Mouse (Mus musculus) kidney, embryonic 16.5 days (tissue): ENCODE data around the gene Tjap1. TPM values are rescaled to one million over a fixed set of nuclear protein-coding genes. Genes with fewer than 3 reads are reported as not detected.

Experiments
- ATAC-seq: fragments of 200-750 bp; cut with Nextera tagmentation; 2 replicates; pipeline ENCODE4 v1.8.0; 2017; ENCODE audit warnings: moderate TSS enrichment; ENCODE audit not compliant: low FRiP score, low TSS enrichment
- H3K27ac ChIP-seq: fragments of 300-500 bp; sonication (generic); 2 replicates; pipeline ENCODE4 v1.5.1; 2014; ENCODE audit warnings: low read length
- H3K27me3 ChIP-seq: fragments of 300-500 bp; sonication (generic); 2 replicates; pipeline ENCODE4 v1.6.1; 2014; ENCODE audit warnings: low read length, control low read depth, mixed read lengths; ENCODE audit not compliant: insufficient read depth
- H3K36me3 ChIP-seq: fragments of 300-500 bp; sonication (generic); 2 replicates; pipeline ENCODE4 v1.6.1; 2014; ENCODE audit warnings: low read length, control low read depth, mixed read lengths; ENCODE audit not compliant: insufficient read depth
- H3K4me1 ChIP-seq: fragments of 300-500 bp; sonication (generic); 2 replicates; pipeline ENCODE4 v1.6.1; 2014; ENCODE audit warnings: low read length, control low read depth, mixed read lengths; ENCODE audit not compliant: insufficient read depth
- H3K4me2 ChIP-seq: fragments of 300-500 bp; sonication (generic); replicated peaks from 2 replicates; pipeline ENCODE4 v1.6.1; 2014; ENCODE audit warnings: low read depth, low read length
- H3K4me3 ChIP-seq: fragments of 300-500 bp; sonication (generic); 2 replicates; pipeline ENCODE4 v1.5.1; 2014; ENCODE audit warnings: mild to moderate bottlenecking, low read length
- H3K9ac ChIP-seq: fragments of 300-500 bp; sonication (generic); replicated peaks from 2 replicates; pipeline ENCODE4 v1.6.1; 2014; ENCODE audit warnings: low read length
- H3K9me3 ChIP-seq: fragments of 300-500 bp; sonication (generic); 2 replicates; pipeline ENCODE4 v1.6.1; 2016; ENCODE audit warnings: low read length, control low read depth
- WGBS: fragments of 180-500 bp; shearing (Covaris S2); extraction: QIAGEN DNeasy Blood & Tissue Kit; methylation state at CpG from one replicate; pipeline ENCODE4 v1.1.7; 2014; 5-methylcytosine and 5-hydroxymethylcytosine counted together
- polyA plus RNA-seq: library from polyadenylated mRNA; unstranded; fragments of >200 nt; fragmentation: Nextera tagmentation; extraction: Ambion mirVana; gene quantifications from 2 replicates; pipeline ENCODE4 v1.2.1, GENCODE M21; 2015

The Tjap1 gene
- 45.7 and 49.8 TPM in 2 replicates for polyA plus RNA-seq

GRCm38 (mm10) chr17:46282483-46283123 lies at the start of gene Tjap1:
TSS of gene Tjap1 (minus strand) at chr17:46283026.
- peak within 1 kb of the TSS; percentile 88 for H3K9ac ChIP-seq
- WGBS, result under 1% methylated on average over 37 of the region's 37 CpGs
- H3K27me3 ChIP-seq, result no peaks in the 10 kb centered on the region
- peak within 1 kb of the TSS; percentile 96 for H3K27ac ChIP-seq
- peak; percentile 98 for ATAC-seq
- H3K4me2 ChIP-seq, result peak within 1 kb of the TSS; percentile 81
- H3K36me3 ChIP-seq, result peaks cover 11% of the 10 kb centered on the region
- H3K4me3 ChIP-seq, result peak within 1 kb of the TSS; percentile 79
- H3K4me1 ChIP-seq, result peaks cover 26% of the 10 kb centered on the region
- H3K9me3 ChIP-seq, result no peaks in the 10 kb centered on the region

- ATAC-seq, result no peak
- Histone ChIP-seq H3K9ac (no peak overlapping the region), H3K27ac (no peak overlapping the region), H3K27me3 (no peaks in the 10 kb centered on the region), H3K9me3 (no peaks in the 10 kb centered on the region), H3K4me1 (peaks cover 8% of the 10 kb centered on the region; the same call in 1 of the 2 replicates), H3K36me3 (no peaks in the 10 kb centered on the region), H3K4me3 (no peak overlapping the region), H3K4me2 (peak overlapping the region; percentile 59)
- 77% methylated on average over 6 of the region's 6 CpGs for WGBS
Measured at GRCm38 (mm10) chr17:46328723-46329122, 45.9 kb upstream of the Tjap1 start.

- Histone ChIP-seq H3K4me3 (peak within 1 kb of the TSS; percentile 64), H3K9me3 (no peaks in the 10 kb centered on the region), H3K4me2 (peak within 1 kb of the TSS; percentile 59), H3K27ac (peak within 1 kb of the TSS; percentile 92), H3K36me3 (peaks cover 4% of the 10 kb centered on the region; the same call in 1 of the 2 replicates), H3K9ac (peak within 1 kb of the TSS; percentile 92), H3K27me3 (no peaks in the 10 kb centered on the region), H3K4me1 (peaks cover 8% of the 10 kb centered on the region; the same call in 1 of the 2 replicates)
- ATAC-seq, result peak; percentile 99
- WGBS, result under 1% methylated on average over 40 of the region's 40 CpGs
Measured at GRCm38 (mm10) chr17:46327906-46328534, 45.2 kb upstream of the Tjap1 start, which contains the start of gene Abcc10. TSS of gene Abcc10 (minus strand) at chr17:46328352.

DNA sequence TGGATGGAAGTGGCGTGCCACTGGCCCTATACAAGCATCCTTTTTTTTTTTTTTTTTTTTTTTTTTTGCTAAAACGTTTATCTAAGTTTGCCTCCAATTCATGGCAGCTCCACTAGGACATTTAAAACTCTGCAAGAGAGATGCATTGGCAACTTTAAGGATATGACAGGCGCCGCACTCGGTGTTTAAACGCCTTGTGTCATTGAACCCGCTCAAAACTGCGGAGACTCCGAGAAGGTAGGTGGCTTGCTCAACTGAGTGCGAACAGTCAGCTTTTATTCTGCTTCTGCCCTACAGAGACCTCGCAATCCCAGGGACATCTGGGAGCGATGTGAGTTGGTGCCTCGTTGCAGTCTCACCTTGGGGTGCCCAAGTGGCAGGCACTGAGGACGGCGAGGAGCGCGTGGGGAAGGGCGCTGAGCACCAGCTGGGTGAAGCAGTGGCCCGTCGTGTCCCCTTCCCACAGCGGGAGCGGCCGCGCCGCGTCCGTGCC lies 44.6 kb upstream of the Tjap1 start:
- peaks cover 8% of the 10 kb centered on the region; the same call in 1 of the 2 replicates for H3K4me1 ChIP-seq
- H3K9ac ChIP-seq, result peak overlapping the region; percentile 92
- WGBS, result 3% methylated on average over 27 of the region's 27 CpGs
- H3K27ac ChIP-seq, result peak overlapping the region; percentile 92
- no peaks in the 10 kb centered on the region for H3K9me3 ChIP-seq
- no peak for ATAC-seq
- H3K4me2 ChIP-seq, result peak overlapping the region; percentile 59
- peak overlapping the region; percentile 64 for H3K4me3 ChIP-seq
- H3K27me3 ChIP-seq, result no peaks in the 10 kb centered on the region
- peaks cover 5% of the 10 kb centered on the region; the same call in 1 of the 2 replicates for H3K36me3 ChIP-seq

GRCm38 (mm10) chr17:46322046-46322823 lies 39.4 kb upstream of the Tjap1 start:
- 87% methylated on average over 14 of the region's 14 CpGs for WGBS
- H3K27ac ChIP-seq, result no peak overlapping the region
- no peaks in the 10 kb centered on the region for H3K9me3 ChIP-seq

DNA sequence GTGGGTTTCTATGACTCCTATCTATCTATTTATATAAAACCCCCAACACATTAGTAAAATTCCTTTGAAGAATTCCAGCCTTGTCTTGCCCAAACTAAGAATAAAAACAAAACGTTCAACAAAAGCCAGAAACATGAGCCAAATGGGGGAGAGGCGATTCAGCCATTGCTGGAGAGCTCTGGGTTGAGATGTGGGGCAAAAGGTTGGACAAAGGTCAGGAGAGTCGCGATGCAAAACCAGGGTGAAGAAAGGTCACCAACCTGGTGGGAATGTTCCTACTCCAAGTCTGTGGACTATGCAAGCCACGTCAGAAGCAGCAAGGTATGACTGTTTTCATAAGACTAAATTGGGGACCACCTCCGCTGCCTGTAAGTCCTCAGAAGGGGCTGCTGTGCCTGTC lies 37.7 kb upstream of the Tjap1 start:
- Histone ChIP-seq H3K9me3 (no peaks in the 10 kb centered on the region), H3K36me3 (peaks cover 10% of the 10 kb centered on the region), H3K4me3 (no peak overlapping the region), H3K4me1 (no peaks in the 10 kb centered on the region), H3K4me2 (no peak overlapping the region), H3K27ac (no peak overlapping the region), H3K27me3 (no peaks in the 10 kb centered on the region), H3K9ac (no peak overlapping the region)
- 57% methylated on average over 6 of the region's 6 CpGs for WGBS
- ATAC-seq, result no peak

More at GRCm38 (mm10) chr17:46322046-46322823, 39.4 kb upstream of the Tjap1 start:
- Histone ChIP-seq H3K4me3 (no peak overlapping the region), H3K9ac (no peak overlapping the region), H3K4me2 (no peak overlapping the region), H3K4me1 (peaks cover 4% of the 10 kb centered on the region; the same call in 1 of the 2 replicates), H3K27me3 (no peaks in the 10 kb centered on the region), H3K36me3 (peaks cover 10% of the 10 kb centered on the region)
- no peak for ATAC-seq

- Histone ChIP-seq H3K9me3 (no peaks in the 10 kb centered on the region), H3K9ac (no peak overlapping the region), H3K4me2 (no peak overlapping the region), H3K36me3 (no peaks in the 10 kb centered on the region), H3K4me3 (no peak overlapping the region), H3K27me3 (no peaks in the 10 kb centered on the region), H3K27ac (no peak overlapping the region), H3K4me1 (no peaks in the 10 kb centered on the region)
- ATAC-seq, result no peak
- WGBS, result 89% methylated on average over 10 of the region's 10 CpGs
Measured at GRCm38 (mm10) chr17:46315813-46316212, 33.0 kb upstream of the Tjap1 start.

GRCm38 (mm10) chr17:46313135-46313715 lies 30.4 kb upstream of the Tjap1 start:
- no peaks in the 10 kb centered on the region for H3K4me1 ChIP-seq
- no peak overlapping the region for H3K4me2 ChIP-seq
- no peak overlapping the region for H3K27ac ChIP-seq
- H3K27me3 ChIP-seq, result no peaks in the 10 kb centered on the region
- H3K9me3 ChIP-seq, result no peaks in the 10 kb centered on the region
- H3K9ac ChIP-seq, result no peak overlapping the region
- ATAC-seq, result no peak
- H3K4me3 ChIP-seq, result no peak overlapping the region
- no peaks in the 10 kb centered on the region for H3K36me3 ChIP-seq
- 78% methylated on average over 9 of the region's 9 CpGs for WGBS

GRCm38 (mm10) chr17:46310515-46310914 lies 27.7 kb upstream of the Tjap1 start:
- no peak overlapping the region for H3K9ac ChIP-seq
- H3K36me3 ChIP-seq, result no peaks in the 10 kb centered on the region
- WGBS, result 85% methylated on average over 10 of the region's 10 CpGs
- no peaks in the 10 kb centered on the region for H3K9me3 ChIP-seq
- H3K4me2 ChIP-seq, result no peak overlapping the region
- H3K27ac ChIP-seq, result no peak overlapping the region
- no peak overlapping the region for H3K4me3 ChIP-seq
- no peaks in the 10 kb centered on the region for H3K27me3 ChIP-seq
- no peaks in the 10 kb centered on the region for H3K4me1 ChIP-seq
- ATAC-seq, result no peak
